Mouse (Mus musculus): ENCODE data around the gene Adad1.

GRCm38 (mm10) chr3:37051491-37051890 lies 11.8 kb upstream of the Adad1 start:
- TF ChIP-seq CTCF (conservative IDR thresholded peaks at IDR 0.05; ENCODE audit: low read length) (no peak), NANOG (IDR thresholded peaks at IDR 0.05; ENCODE audit: borderline replicate concordance, low read length) (no peak)
